ENCODE assay signal across 9 mouse cellular contexts in the genomic region with DNA sequence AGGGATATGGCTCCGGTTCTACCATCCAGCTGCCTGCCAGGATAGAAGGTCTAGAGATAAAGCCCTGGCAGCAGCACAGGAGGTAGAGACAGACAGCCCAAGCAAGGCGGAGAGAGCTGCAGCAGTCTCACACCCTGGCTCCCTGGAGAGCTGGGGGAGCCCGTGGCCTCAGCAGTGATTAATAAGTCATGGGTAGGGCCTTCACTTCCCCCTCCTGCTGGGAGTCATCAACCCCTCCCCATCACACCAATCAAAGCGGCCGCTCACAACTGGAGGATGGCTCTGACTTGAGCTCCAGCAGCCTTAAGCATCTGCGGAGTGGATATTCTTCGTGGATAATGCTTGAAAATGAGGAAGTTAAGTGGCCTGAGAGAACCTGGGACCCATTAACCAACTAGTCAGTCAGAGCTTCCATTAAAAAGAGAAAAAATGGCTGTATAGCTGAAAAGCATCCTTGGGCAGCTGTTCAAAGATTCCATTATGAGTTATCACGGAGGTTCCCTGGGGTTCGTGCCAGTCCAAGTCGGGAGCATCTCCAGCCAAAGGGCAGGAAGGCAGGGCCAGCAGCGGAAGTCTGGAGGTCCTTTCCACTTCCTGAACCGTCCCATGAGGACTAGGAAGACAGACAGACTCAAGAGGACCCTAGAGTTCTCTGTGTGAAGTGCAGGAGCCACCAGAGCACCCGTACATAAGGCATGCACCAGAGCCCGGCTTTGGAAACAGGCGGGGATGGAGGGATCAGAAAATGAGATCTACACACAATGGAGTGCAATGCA. TPM values are rescaled to one million over a fixed set of nuclear protein-coding genes. Genes with fewer than 3 reads are reported as not detected.
A peak's percentile ranks its signal among the peaks of the same experiment; 100 is the strongest.
DNase-seq lines count a peak whose midpoint lies in the region; ATAC-seq and TF ChIP-seq lines count a peak whose summit lies in the region.
"Had no signal": no experiment of that assay in that cellular context is flagged by ENCODE, and none has a peak within 500 bp of the region (broad histone marks: within the 10 kb centered on the region; RNA-seq: fewer than 3 reads in every experiment).

No protein-coding gene starts in this region.

- WGBS in heart, embryonic 15.5 days, result 32% methylated on average over 15 of the region's 15 CpGs

- peak; percentile 27; the same call in 1 of the 2 replicates for ATAC-seq in heart, embryonic 15.5 days (replicated peaks; ENCODE audit: insufficient number of reproducible peaks, insufficient read depth, low FRiP score, low read depth)

- H3K27me3 ChIP-seq in heart, embryonic 15.5 days, result no peaks in the 10 kb centered on the region

- no peaks in the 10 kb centered on the region for H3K36me3 ChIP-seq in heart, embryonic 15.5 days

- no peak for TF ChIP-seq POLR2A in brain, embryonic 14.5 days (IDR thresholded peaks at IDR 0.05; ENCODE audit: borderline replicate concordance, extremely low read depth, insufficient read depth, insufficient read length, poor library complexity, severe bottlenecking)

- no peak overlapping the region for H3K9ac ChIP-seq in heart, embryonic 15.5 days

- peak overlapping the region; percentile 19; the same call in 1 of the 2 replicates for H3K4me2 ChIP-seq in heart, embryonic 15.5 days

- H3K9me3 ChIP-seq in heart, embryonic 15.5 days (replicated peaks), result no peaks in the 10 kb centered on the region

- no peak for TF ChIP-seq CTCF in brain, embryonic 14.5 days (IDR thresholded peaks at IDR 0.05; ENCODE audit: borderline replicate concordance, extremely low read depth, insufficient read depth, insufficient read length)

- H3K4me1 ChIP-seq in heart, embryonic 15.5 days (replicated peaks), result peaks cover 12% of the 10 kb centered on the region

- H3K4me3 ChIP-seq in heart, embryonic 15.5 days, result no peak overlapping the region
- H3K4me3 ChIP-seq: erythroblast, embryonic 14.5 days had no signal

- DNase-seq in gastrocnemius, postnatal 10 days, result peak; percentile 20
- no peak for DNase-seq in gastrocnemius, postnatal 25 days
- DNase-seq in brain, embryonic 14.5 days (ENCODE audit: low read depth), result peak; percentile 57
- DNase-seq in kidney, postnatal 25 days, result peak; percentile 53 to 66
- DNase-seq in retina, embryonic 14.5 days (ENCODE audit: low spot score), result peak; percentile 50
- DNase-seq in spleen, postnatal 10 days (ENCODE audit: low spot score in 2 of 2), result no peak
- no peak for DNase-seq in layer of hippocampus, postnatal 10 days (ENCODE audit: low spot score in 2 of 2)

- no peak overlapping the region for H3K27ac ChIP-seq in heart, embryonic 15.5 days

RNA-seq across cellular contexts. Expression of a gene that starts 19.4 kb away (rescaled TPM):
- 10 to 100 TPM; 10.8 to 12.6 TPM for total RNA-seq in gastrocnemius, postnatal 10 days (2021)
- total RNA-seq in gastrocnemius, postnatal 25 days (2021), result 1 to 10 TPM; 4.2 to 6.4 TPM
- polyA plus RNA-seq in brain, embryonic 14.5 days (2012; rRNA removed), result 16.6 and 26.2 TPM in 2 replicates
- 11.7 and 17.5 TPM in 2 replicates for polyA plus RNA-seq in heart, embryonic 15.5 days (2015; fragmentation: Nextera tagmentation; extraction: Ambion mirVana)
- 10 to 100 TPM; 15.4 to 15.5 TPM for total RNA-seq in layer of hippocampus, postnatal 10 days (2021)
- polyA plus RNA-seq: erythroblast, embryonic 14.5 days had no signal

Comparison
In these comparisons a context has a peak if more than half of its experiments do, and no peak if none do; other contexts are left out.
1. DNase-seq: peak in gastrocnemius, postnatal 10 days (single experiment), brain, embryonic 14.5 days (single experiment), kidney, postnatal 25 days (2 of 2) and retina, embryonic 14.5 days (single experiment); none in gastrocnemius, postnatal 25 days (single experiment), spleen, postnatal 10 days (0 of 2) and layer of hippocampus, postnatal 10 days (0 of 2).